Mouse (Mus musculus) midbrain, embryonic 14.5 days (tissue): ENCODE data around the gene Acat2. TPM values are rescaled to one million over a fixed set of nuclear protein-coding genes. Genes with fewer than 3 reads are reported as not detected.
"Not testable (repeated sequence)": the region's sequence is repeated elsewhere in the genome, so short reads cannot be mapped to it uniquely, and the experiment has no call there.

Source experiments
- ATAC-seq: fragments of 200-750 bp; cut with Nextera tagmentation; 2 replicates; pipeline ENCODE4 v1.8.0; 2017; ENCODE audit warnings: moderate number of reproducible peaks, moderate library complexity; ENCODE audit not compliant: low FRiP score, low TSS enrichment
- DNase-seq: peaks from one replicate; pipeline ENCODE4 v3.0.0-alpha.2; 2015
- H3K27ac ChIP-seq: fragments of 300-500 bp; sonication (generic); replicated peaks from 2 replicates; pipeline ENCODE4 v1.5.1; 2014; ENCODE audit warnings: mild to moderate bottlenecking, low read depth, low read length, moderate library complexity
- H3K27me3 ChIP-seq: fragments of 300-500 bp; sonication (generic); 2 replicates; pipeline ENCODE4 v1.6.1; 2014; ENCODE audit warnings: low read length, control low read depth, mixed read lengths; ENCODE audit not compliant: control insufficient read depth, insufficient read depth
- H3K36me3 ChIP-seq: fragments of 300-500 bp; sonication (generic); 2 replicates; pipeline ENCODE4 v1.6.1; 2014; ENCODE audit warnings: low read length, control low read depth; ENCODE audit not compliant: control insufficient read depth, insufficient read depth
- H3K4me1 ChIP-seq: fragments of 300-500 bp; sonication (generic); 2 replicates; pipeline ENCODE4 v1.6.1; 2014; ENCODE audit warnings: mild to moderate bottlenecking, antibody characterized with exemption, low read length, control low read depth; ENCODE audit not compliant: control insufficient read depth, insufficient read depth
- H3K4me2 ChIP-seq: fragments of 300-500 bp; sonication (generic); 2 replicates; pipeline ENCODE4 v1.6.1; 2014; ENCODE audit warnings: mild to moderate bottlenecking, low read length, moderate library complexity
- H3K4me3 ChIP-seq: fragments of 300-500 bp; sonication (generic); replicated peaks from 2 replicates; pipeline ENCODE4 v1.5.1; 2014; ENCODE audit warnings: low read depth, low read length
- H3K9ac ChIP-seq: fragments of 300-500 bp; sonication (generic); replicated peaks from 2 replicates; pipeline ENCODE4 v1.6.1; 2014; ENCODE audit warnings: mild to moderate bottlenecking, low read length, moderate library complexity
- H3K9me3 ChIP-seq: fragments of 300-500 bp; sonication (generic); 2 replicates; pipeline ENCODE4 v1.6.1; 2016; ENCODE audit warnings: low read length, control low read depth, mixed read lengths; ENCODE audit not compliant: control insufficient read depth
- WGBS: fragments of 180-500 bp; shearing (Covaris S2); extraction: QIAGEN DNeasy Blood & Tissue Kit; methylation state at CpG from one replicate; pipeline ENCODE4 v1.1.7; 2014; 5-methylcytosine and 5-hydroxymethylcytosine counted together
- polyA plus RNA-seq: library from polyadenylated mRNA; unstranded; fragments of >200 nt; fragmentation: Nextera tagmentation; extraction: Ambion mirVana; gene quantifications from 2 replicates; pipeline ENCODE4 v1.2.1, GENCODE M21; 2014

The Acat2 gene
- polyA plus RNA-seq, 1 experiment from 2014 or later: 223 TPM

GRCm38 (mm10) chr17:12983988-12984387, 23.4 kb upstream of the Acat2 start:
- Histone ChIP-seq H3K36me3 (peaks cover 53% of the 10 kb centered on the region), H3K9me3 (no peaks in the 10 kb centered on the region), H3K4me1 (no peaks in the 10 kb centered on the region), H3K27me3 (no peaks in the 10 kb centered on the region), H3K27ac (no peak overlapping the region), H3K9ac (no peak overlapping the region), H3K4me2 (no peak overlapping the region), H3K4me3 (no peak overlapping the region)
- DNase-seq (no peak), ATAC-seq (no peak)
- WGBS: 82% methylated on average over 2 of the region's 2 CpGs

- Histone ChIP-seq H3K27ac (no peak overlapping the region), H3K36me3 (peaks cover 77% of the 10 kb centered on the region), H3K4me2 (no peak overlapping the region), H3K9me3 (no peaks in the 10 kb centered on the region), H3K27me3 (no peaks in the 10 kb centered on the region), H3K9ac (no peak overlapping the region), H3K4me1 (no peaks in the 10 kb centered on the region), H3K4me3 (no peak overlapping the region)
- DNase-seq (no peak), ATAC-seq (no peak)
- WGBS: 96% methylated on average over 1 of the region's 1 CpGs
These were observed 18.0 kb upstream of the Acat2 start for GRCm38 (mm10) chr17:12978546-12978945.

- Histone ChIP-seq H3K9me3 (no peaks in the 10 kb centered on the region), H3K4me1 (no peaks in the 10 kb centered on the region), H3K27me3 (no peaks in the 10 kb centered on the region), H3K4me3 (no peak overlapping the region), H3K36me3 (peaks cover 59% of the 10 kb centered on the region), H3K4me2 (no peak overlapping the region), H3K27ac (no peak overlapping the region), H3K9ac (no peak overlapping the region)
- DNase-seq: no peak
- ATAC-seq: no peak
- WGBS: 88% methylated on average over 2 of the region's 2 CpGs
These were observed 13.3 kb upstream of the Acat2 start for GRCm38 (mm10) chr17:12973851-12974250.

GRCm38 (mm10) chr17:12967173-12967572, 6.6 kb upstream of the Acat2 start:
- Histone ChIP-seq H3K4me3 (no peak overlapping the region), H3K9me3 (no peaks in the 10 kb centered on the region), H3K9ac (no peak overlapping the region), H3K27me3 (no peaks in the 10 kb centered on the region), H3K4me1 (no peaks in the 10 kb centered on the region), H3K36me3 (peaks cover 41% of the 10 kb centered on the region), H3K4me2 (no peak overlapping the region), H3K27ac (no peak overlapping the region)
- ATAC-seq (no peak), DNase-seq (no peak)
- 93% methylated on average over 2 of the region's 2 CpGs for WGBS

GRCm38 (mm10) chr17:12963476-12963875, 2.9 kb upstream of the Acat2 start:
- Histone ChIP-seq H3K9me3 (no peaks in the 10 kb centered on the region), H3K27ac (no peak overlapping the region), H3K4me3 (no peak overlapping the region), H3K27me3 (no peaks in the 10 kb centered on the region), H3K4me2 (no peak overlapping the region), H3K36me3 (peaks cover 29% of the 10 kb centered on the region), H3K4me1 (peaks cover 9% of the 10 kb centered on the region), H3K9ac (no peak overlapping the region)
- ATAC-seq (no peak), DNase-seq (no peak)
- WGBS: 86% methylated on average over 3 of the region's 3 CpGs

GRCm38 (mm10) chr17:12959377-12959776, 1.2 kb downstream of the Acat2 start:
- not testable (repeated sequence) for ATAC-seq, H3K27me3 ChIP-seq, H3K9me3 ChIP-seq, H3K4me1 ChIP-seq, H3K9ac ChIP-seq, DNase-seq, H3K27ac ChIP-seq
- peak overlapping the region; percentile 50 for H3K4me2 ChIP-seq
- 10% methylated on average over 1 of the region's 2 CpGs for WGBS
- H3K36me3 ChIP-seq: peaks cover 21% of the 10 kb centered on the region
- H3K4me3 ChIP-seq: peak overlapping the region; percentile 25

GRCm38 (mm10) chr17:12956664-12957063, 3.9 kb downstream of the Acat2 start:
- no peak overlapping the region for H3K27ac ChIP-seq
- 96% methylated on average over 8 of the region's 8 CpGs for WGBS
- H3K9ac ChIP-seq: no peak overlapping the region
- ATAC-seq (no peak), DNase-seq (no peak)
- no peak overlapping the region for H3K4me3 ChIP-seq
- H3K27me3 ChIP-seq: no peaks in the 10 kb centered on the region
- no peaks in the 10 kb centered on the region for H3K9me3 ChIP-seq
- H3K36me3 ChIP-seq: peaks cover 36% of the 10 kb centered on the region
- peaks cover 9% of the 10 kb centered on the region for H3K4me1 ChIP-seq
- no peak overlapping the region for H3K4me2 ChIP-seq

- 95% methylated on average over 5 of the region's 5 CpGs for WGBS
These were observed 10.9 kb downstream of the Acat2 start for GRCm38 (mm10) chr17:12949669-12950068.

GRCm38 (mm10) chr17:12942459-12943162, 17.9 kb downstream of the Acat2 start:
- DNase-seq (no peak), ATAC-seq (no peak)
- WGBS: 92% methylated on average over 6 of the region's 6 CpGs
- Histone ChIP-seq H3K4me1 (no peaks in the 10 kb centered on the region), H3K27me3 (no peaks in the 10 kb centered on the region), H3K4me3 (no peak overlapping the region), H3K9ac (no peak overlapping the region), H3K27ac (no peak overlapping the region), H3K9me3 (no peaks in the 10 kb centered on the region), H3K4me2 (no peak overlapping the region), H3K36me3 (peaks cover 47% of the 10 kb centered on the region)

More at GRCm38 (mm10) chr17:12949669-12950068, 10.9 kb downstream of the Acat2 start:
- no peak overlapping the region for H3K27ac ChIP-seq
- ATAC-seq (no peak), DNase-seq (no peak)
- H3K27me3 ChIP-seq: no peaks in the 10 kb centered on the region
- no peak overlapping the region for H3K4me3 ChIP-seq
- H3K4me1 ChIP-seq: no peaks in the 10 kb centered on the region
- H3K9ac ChIP-seq: no peak overlapping the region
- H3K9me3 ChIP-seq: no peaks in the 10 kb centered on the region
- no peak overlapping the region for H3K4me2 ChIP-seq
- H3K36me3 ChIP-seq: peaks cover 70% of the 10 kb centered on the region
